Mouse (Mus musculus) ES-E14 (cell line): ENCODE results near the gene Grin2a.

Experiments
- CHD2 ChIP-seq: IDR thresholded peaks from 2 replicates; pipeline ENCODE4 v1.6.1; 2014; ENCODE audit warnings: mild to moderate bottlenecking, low read depth, low read length, inconsistent platforms
- MAFK ChIP-seq: IDR thresholded peaks from 2 replicates; pipeline ENCODE4 v1.6.1; 2014; ENCODE audit warnings: mild to moderate bottlenecking, low read depth, low read length, inconsistent platforms; ENCODE audit not compliant: insufficient read depth
- ZC3H11A ChIP-seq: IDR thresholded peaks from 2 replicates; pipeline ENCODE4 v1.6.1; 2012; ENCODE audit warnings: low read depth, mild to moderate bottlenecking, inconsistent platforms, low read length, borderline replicate concordance

DNA sequence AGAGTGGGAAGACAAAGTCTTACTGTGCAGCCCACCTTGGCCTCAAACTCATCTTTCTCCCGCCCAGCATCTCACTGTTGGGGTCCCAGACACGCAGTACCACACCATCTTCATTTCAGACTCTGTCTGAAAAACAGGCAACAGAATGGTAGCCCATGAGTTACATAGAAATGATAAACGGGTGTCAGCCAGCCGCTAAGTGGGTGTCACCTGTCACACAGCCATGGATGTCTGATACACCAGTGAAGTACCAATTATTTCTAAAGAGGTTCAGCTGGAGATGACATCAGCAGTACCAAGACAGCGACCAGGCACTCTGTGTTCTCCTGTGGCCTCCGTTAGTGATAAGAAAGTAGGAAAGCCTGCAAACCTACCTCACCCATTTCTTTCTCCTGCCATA is 90.9 kb downstream of the Grin2a start:
- TF ChIP-seq MAFK (no peak), CHD2 (no peak), ZC3H11A (no peak)
